Mouse (Mus musculus): Measurements from ENCODE around the gene Ddx25. TPM values are rescaled to one million over a fixed set of nuclear protein-coding genes. Genes with fewer than 3 reads are reported as not detected.

Gene Ddx25
- total and polyA plus RNA-seq, 2 experiments from 2014 or later = 0.14 TPM; not detected in 1

DNA sequence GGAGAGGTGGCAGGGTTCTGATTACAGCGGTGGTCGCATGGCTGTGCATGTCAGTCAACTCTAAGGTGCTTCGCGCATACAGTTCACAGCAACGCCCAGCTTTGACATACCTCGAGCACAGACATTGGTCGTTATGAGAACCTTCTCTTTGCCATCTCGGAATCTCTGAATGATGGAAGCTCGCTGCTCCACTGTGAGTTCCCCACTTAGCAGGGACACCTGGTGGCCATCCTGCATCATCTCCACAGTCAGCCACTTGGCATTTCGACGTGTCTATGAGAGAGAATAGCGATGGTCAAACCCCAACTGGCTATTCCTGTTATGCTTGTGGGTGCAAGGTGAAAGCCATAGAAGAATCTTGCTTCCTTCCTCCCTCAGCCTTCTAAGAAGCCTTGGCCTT lies 12.6 kb downstream of the Ddx25 start:
- no peak for TF ChIP-seq EP300 (IDR thresholded peaks at IDR 0.05; ENCODE audit: low read depth)
- peak; percentile 34; the same call in 1 of the 2 replicates for TF ChIP-seq CTCF (IDR thresholded peaks at IDR 0.05; ENCODE audit: low read depth)
- Histone ChIP-seq H3K9ac (replicated peaks; ENCODE audit: low read depth, low read length) (no peak overlapping the region), H3K4me2 (ENCODE audit: low read depth, low read length) (no peak overlapping the region), H3K9me3 (replicated peaks; ENCODE audit: control insufficient read depth, low read length) (no peaks in the 10 kb centered on the region), H3K27ac (ENCODE audit: low read depth) (no peak overlapping the region), H3K27me3 (ENCODE audit: control insufficient read depth, insufficient read depth, low read length) (no peaks in the 10 kb centered on the region), H3K36me3 (replicated peaks; ENCODE audit: control insufficient read depth, insufficient read depth, low read length) (no peaks in the 10 kb centered on the region), H3K4me1 (ENCODE audit: control insufficient read depth, insufficient read depth) (no peaks in the 10 kb centered on the region; the same call in 1 of the 2 replicates), H3K4me3 (ENCODE audit: low read depth, low read length) (no peak overlapping the region)
- DNase-seq (ENCODE audit: low spot score) = no peak
- ATAC-seq (ENCODE audit: insufficient read depth, low read depth) = no peak
- 59% methylated on average over 12 of the region's 12 CpGs for WGBS

DNA sequence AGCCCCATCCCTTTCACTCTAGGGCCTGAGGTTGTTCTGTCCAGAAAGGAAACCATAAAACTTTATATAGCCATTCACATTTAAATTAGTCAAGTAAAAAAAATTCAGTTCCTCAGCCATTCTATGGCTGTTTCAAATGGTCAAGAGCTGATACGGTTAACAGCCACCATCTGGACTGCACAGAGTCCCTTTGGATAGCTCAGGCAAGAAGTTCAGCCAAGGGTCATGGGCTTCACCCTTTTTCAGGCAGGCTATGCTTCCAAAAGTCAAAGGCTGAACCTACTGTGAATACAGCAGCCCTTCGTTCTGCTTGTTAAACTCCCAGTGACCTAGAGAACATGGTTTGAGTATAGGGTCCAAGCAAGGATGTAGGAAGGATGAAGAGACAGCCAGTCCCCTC lies 13.7 kb downstream of the Ddx25 start:
- Histone ChIP-seq H3K9ac (replicated peaks; ENCODE audit: low read depth, low read length) (no peak overlapping the region), H3K4me1 (ENCODE audit: control insufficient read depth, insufficient read depth) (no peaks in the 10 kb centered on the region; the same call in 1 of the 2 replicates), H3K27me3 (ENCODE audit: control insufficient read depth, insufficient read depth, low read length) (no peaks in the 10 kb centered on the region), H3K36me3 (replicated peaks; ENCODE audit: control insufficient read depth, insufficient read depth, low read length) (no peaks in the 10 kb centered on the region), H3K4me2 (ENCODE audit: low read depth, low read length) (no peak overlapping the region), H3K27ac (ENCODE audit: low read depth) (no peak overlapping the region), H3K9me3 (replicated peaks; ENCODE audit: control insufficient read depth, low read length) (no peaks in the 10 kb centered on the region), H3K4me3 (ENCODE audit: low read depth, low read length) (no peak overlapping the region)
- TF ChIP-seq CTCF (IDR thresholded peaks at IDR 0.05; ENCODE audit: low read depth) = no peak
- TF ChIP-seq EP300 (IDR thresholded peaks at IDR 0.05; ENCODE audit: low read depth) = no peak
- ATAC-seq (ENCODE audit: insufficient read depth, low read depth) (0 out of 2 replicates have a peak, but pooled peaks have one; percentile 22), DNase-seq (ENCODE audit: low spot score) (no peak)
- 51% methylated on average over 2 of the region's 2 CpGs for WGBS

DNA sequence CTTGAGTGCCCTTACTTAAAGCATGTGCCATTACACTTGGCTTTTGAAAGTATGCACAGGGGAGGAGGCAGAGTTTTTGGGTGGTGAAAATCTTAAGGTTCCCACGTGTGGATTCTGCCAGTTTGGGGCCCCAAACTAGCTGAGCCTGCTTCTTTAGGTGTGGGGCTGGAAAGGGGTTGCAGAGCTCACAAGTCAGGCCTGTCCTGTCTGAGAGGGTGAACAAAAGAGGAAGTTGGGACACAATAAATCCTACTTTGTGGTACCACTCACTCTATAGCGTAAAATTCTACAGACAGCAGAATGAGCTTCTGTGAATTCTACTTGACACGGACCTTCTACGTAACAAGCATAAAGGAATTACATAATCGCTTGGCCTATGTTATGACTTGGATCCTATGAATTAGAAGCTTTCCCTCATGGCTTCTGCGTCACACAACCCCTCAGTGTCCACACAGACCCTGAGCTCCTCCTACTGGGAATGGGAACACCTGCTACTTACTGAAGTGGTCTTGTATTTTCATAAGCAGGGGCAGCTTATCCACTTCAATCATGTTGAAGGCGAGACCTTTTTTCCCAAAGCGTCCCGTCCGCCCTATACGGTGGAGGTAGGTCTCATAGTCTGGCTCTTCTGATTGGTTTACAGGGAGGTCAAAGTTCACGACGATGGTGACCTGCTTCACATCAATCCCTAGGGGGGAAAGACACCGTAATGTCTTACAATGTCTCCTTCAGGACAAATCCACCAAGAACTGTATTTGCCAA lies 15.0 kb downstream of the Ddx25 start:
- no peaks in the 10 kb centered on the region for H3K9me3 ChIP-seq (replicated peaks; ENCODE audit: control insufficient read depth, low read length)
- no peaks in the 10 kb centered on the region for H3K36me3 ChIP-seq (replicated peaks; ENCODE audit: control insufficient read depth, insufficient read depth, low read length)
- 85% methylated on average over 14 of the region's 14 CpGs for WGBS
- TF ChIP-seq EP300 (IDR thresholded peaks at IDR 0.05; ENCODE audit: low read depth) (no peak), CTCF (IDR thresholded peaks at IDR 0.05; ENCODE audit: low read depth) (no peak)
- no peak overlapping the region for H3K4me3 ChIP-seq (ENCODE audit: low read depth, low read length)
- ATAC-seq (ENCODE audit: insufficient read depth, low read depth) = no peak
- no peak overlapping the region for H3K9ac ChIP-seq (replicated peaks; ENCODE audit: low read depth, low read length)
- no peak overlapping the region for H3K27ac ChIP-seq (ENCODE audit: low read depth)
- no peak overlapping the region for H3K4me2 ChIP-seq (ENCODE audit: low read depth, low read length)
- H3K27me3 ChIP-seq (ENCODE audit: control insufficient read depth, insufficient read depth, low read length) = no peaks in the 10 kb centered on the region
- no peak for DNase-seq (ENCODE audit: low spot score)
- H3K4me1 ChIP-seq (ENCODE audit: control insufficient read depth, insufficient read depth) = no peaks in the 10 kb centered on the region; the same call in 1 of the 2 replicates

DNA sequence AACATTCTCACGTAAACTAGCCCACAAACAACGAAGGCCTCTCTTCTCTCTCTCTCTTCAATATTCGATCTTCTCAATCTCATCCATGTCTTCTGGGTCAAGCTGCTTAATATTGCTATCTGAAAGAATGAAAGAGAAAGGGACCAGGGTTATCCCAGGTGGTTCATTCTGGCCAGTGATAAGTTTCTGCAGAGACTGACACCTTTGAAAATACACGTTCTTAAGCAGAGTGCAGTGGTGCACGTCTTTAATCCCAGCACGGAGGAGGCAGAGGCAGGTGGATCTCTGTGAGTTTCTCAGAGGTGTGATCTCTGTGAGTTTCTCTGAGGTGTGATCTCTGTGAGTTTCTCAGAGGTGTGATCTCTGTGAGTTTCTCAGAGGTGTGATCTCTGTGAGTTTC lies 16.4 kb downstream of the Ddx25 start:
- Histone ChIP-seq H3K27me3 (ENCODE audit: control insufficient read depth, insufficient read depth, low read length) (no peaks in the 10 kb centered on the region), H3K4me2 (ENCODE audit: low read depth, low read length) (no peak overlapping the region), H3K4me3 (ENCODE audit: low read depth, low read length) (no peak overlapping the region), H3K4me1 (ENCODE audit: control insufficient read depth, insufficient read depth) (no peaks in the 10 kb centered on the region; the same call in 1 of the 2 replicates), H3K36me3 (replicated peaks; ENCODE audit: control insufficient read depth, insufficient read depth, low read length) (no peaks in the 10 kb centered on the region), H3K9me3 (replicated peaks; ENCODE audit: control insufficient read depth, low read length) (no peaks in the 10 kb centered on the region), H3K27ac (ENCODE audit: low read depth) (no peak overlapping the region), H3K9ac (replicated peaks; ENCODE audit: low read depth, low read length) (no peak overlapping the region)
- WGBS = 50% methylated on average over 6 of the region's 6 CpGs
- TF ChIP-seq CTCF (IDR thresholded peaks at IDR 0.05; ENCODE audit: low read depth) (no peak), EP300 (IDR thresholded peaks at IDR 0.05; ENCODE audit: low read depth) (no peak)
- DNase-seq (ENCODE audit: low spot score) (no peak), ATAC-seq (ENCODE audit: insufficient read depth, low read depth) (no peak)

DNA sequence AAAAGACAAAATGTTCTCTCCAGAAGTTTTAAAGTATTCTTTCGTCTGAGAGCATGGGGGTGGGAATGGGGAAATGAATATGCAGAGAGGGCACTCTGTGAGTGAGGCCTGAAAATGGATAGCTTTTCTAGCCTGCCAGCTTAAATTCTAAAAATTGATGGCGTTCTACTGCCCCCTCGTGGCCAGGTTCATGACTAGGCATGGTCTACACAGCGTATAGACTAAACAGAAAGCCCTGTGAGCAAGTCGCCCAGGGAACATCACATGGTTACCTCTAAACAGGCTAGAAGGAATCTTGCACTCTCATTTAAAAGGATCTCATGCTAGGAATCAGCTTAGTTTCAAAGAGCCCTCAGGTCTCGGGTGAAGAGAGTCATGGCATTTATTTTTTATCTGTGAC lies 16.8 kb downstream of the Ddx25 start:
- ATAC-seq (ENCODE audit: insufficient read depth, low read depth) = peak; percentile 63
- Histone ChIP-seq H3K4me1 (ENCODE audit: control insufficient read depth, insufficient read depth) (no peaks in the 10 kb centered on the region; the same call in 1 of the 2 replicates), H3K9ac (replicated peaks; ENCODE audit: low read depth, low read length) (no peak overlapping the region), H3K36me3 (replicated peaks; ENCODE audit: control insufficient read depth, insufficient read depth, low read length) (no peaks in the 10 kb centered on the region), H3K9me3 (replicated peaks; ENCODE audit: control insufficient read depth, low read length) (no peaks in the 10 kb centered on the region), H3K4me2 (ENCODE audit: low read depth, low read length) (no peak overlapping the region), H3K4me3 (ENCODE audit: low read depth, low read length) (no peak overlapping the region), H3K27ac (ENCODE audit: low read depth) (no peak overlapping the region), H3K27me3 (ENCODE audit: control insufficient read depth, insufficient read depth, low read length) (no peaks in the 10 kb centered on the region)
- WGBS = 8% methylated on average over 6 of the region's 6 CpGs
- TF ChIP-seq CTCF (IDR thresholded peaks at IDR 0.05; ENCODE audit: low read depth) = peak; percentile 75
- TF ChIP-seq EP300 (IDR thresholded peaks at IDR 0.05; ENCODE audit: low read depth) = no peak
- DNase-seq (ENCODE audit: low spot score) = peak; percentile 73
